ENCODE assay signal across 9 mouse cellular contexts in genomic region chr12:102730798-102731619, GRCm38 (mm10). TPM values are rescaled to one million over a fixed set of nuclear protein-coding genes. Genes with fewer than 3 reads are reported as not detected.
DNase-seq lines count a peak whose midpoint lies in the region; ATAC-seq and TF ChIP-seq lines count a peak whose summit lies in the region.
"Had no signal": no experiment of that assay in that cellular context is flagged by ENCODE, and none has a peak within 500 bp of the region (broad histone marks: within the 10 kb centered on the region; RNA-seq: fewer than 3 reads in every experiment).

No protein-coding gene starts in this region.

- DNase-seq in heart, postnatal 4 days, result no peak
- peak; percentile 55 for DNase-seq in adrenal gland, adult 8-10 months
- no peak for DNase-seq in liver, embryonic 14.5 days (ENCODE audit: low read depth in 3 of 3, low spot score in 3 of 3)
- no peak for DNase-seq in ovary, adult 18-20 months (ENCODE audit: low spot score)
- no peak for DNase-seq in gastrocnemius, postnatal 25 days
- no peak for DNase-seq in spleen, postnatal 10 days (ENCODE audit: low spot score in 2 of 2)

- no peak overlapping the region for H3K4me3 ChIP-seq in heart, embryonic 11.5 days (ENCODE audit: low read depth, low read length)
- H3K4me3 ChIP-seq in hindbrain, embryonic 12.5 days, result 0 out of 2 replicates have a peak overlapping the region, but pooled peaks have one; percentile 3
- no peak overlapping the region for H3K4me3 ChIP-seq in liver, embryonic 14.5 days (ENCODE audit: insufficient read depth in 1 of 2, low read depth in 2 of 2, low read length in 2 of 2)

- no peaks in the 10 kb centered on the region for H3K9me3 ChIP-seq in heart, embryonic 11.5 days (replicated peaks; ENCODE audit: control insufficient read depth, low read length)
- H3K9me3 ChIP-seq in hindbrain, embryonic 12.5 days (replicated peaks), result no peaks in the 10 kb centered on the region
- H3K9me3 ChIP-seq in liver, embryonic 14.5 days (ENCODE audit: control insufficient read depth, low read length), result no peaks in the 10 kb centered on the region

- no peak for TF ChIP-seq EP300 in liver, embryonic 14.5 days (IDR thresholded peaks at IDR 0.05; ENCODE audit: low read depth)

- 40% methylated on average over 16 of the region's 16 CpGs for WGBS in heart, embryonic 11.5 days (ENCODE audit: insufficient replicate concordance)
- WGBS in hindbrain, embryonic 12.5 days, result 27% methylated on average over 16 of the region's 16 CpGs
- 40% methylated on average over 16 of the region's 16 CpGs for WGBS in liver, embryonic 14.5 days (ENCODE audit: insufficient replicate concordance)

- no peaks in the 10 kb centered on the region for H3K27me3 ChIP-seq in heart, embryonic 11.5 days (ENCODE audit: control insufficient read depth, insufficient read depth, low read length)
- H3K27me3 ChIP-seq in hindbrain, embryonic 12.5 days, result no peaks in the 10 kb centered on the region
- H3K27me3 ChIP-seq in liver, embryonic 14.5 days (ENCODE audit: control insufficient read depth, insufficient read depth, low read length), result no peaks in the 10 kb centered on the region

- H3K4me1 ChIP-seq in heart, embryonic 11.5 days (ENCODE audit: control insufficient read depth, insufficient read depth, low read length), result peaks cover 13% of the 10 kb centered on the region
- H3K4me1 ChIP-seq in hindbrain, embryonic 12.5 days, result peaks cover 19% of the 10 kb centered on the region
- H3K4me1 ChIP-seq in liver, embryonic 14.5 days (replicated peaks; ENCODE audit: control insufficient read depth in 2 of 2, insufficient read depth in 2 of 2, low read length in 1 of 2), result peaks cover 11 to 23% of the 10 kb centered on the region in 2 experiments

- H3K36me3 ChIP-seq in heart, embryonic 11.5 days (ENCODE audit: control insufficient read depth, insufficient read depth, low read length), result no peaks in the 10 kb centered on the region
- no peaks in the 10 kb centered on the region for H3K36me3 ChIP-seq in hindbrain, embryonic 12.5 days
- no peaks in the 10 kb centered on the region for H3K36me3 ChIP-seq in liver, embryonic 14.5 days (replicated peaks; ENCODE audit: control insufficient read depth, insufficient read depth, low read depth)

- H3K9ac ChIP-seq in heart, embryonic 11.5 days (ENCODE audit: low read depth, low read length), result no peak overlapping the region
- peak overlapping the region; percentile 5; the same call in 1 of the 2 replicates for H3K9ac ChIP-seq in hindbrain, embryonic 12.5 days
- no peak overlapping the region for H3K9ac ChIP-seq in liver, embryonic 14.5 days (replicated peaks)

- no peak for ATAC-seq in heart, embryonic 11.5 days (replicated peaks; ENCODE audit: insufficient number of reproducible peaks, low FRiP score, low TSS enrichment)
- peak; percentile 70 for ATAC-seq in hindbrain, embryonic 12.5 days (ENCODE audit: low FRiP score)
- no peak; the same call in 1 of the 2 replicates for ATAC-seq in liver, embryonic 14.5 days (ENCODE audit: insufficient read depth)

- no peak for TF ChIP-seq CTCF in liver, embryonic 14.5 days (IDR thresholded peaks at IDR 0.05; ENCODE audit: low read depth)

- peak overlapping the region; percentile 55 for H3K4me2 ChIP-seq in heart, embryonic 11.5 days
- peak overlapping the region; percentile 48 for H3K4me2 ChIP-seq in hindbrain, embryonic 12.5 days (replicated peaks)
- H3K4me2 ChIP-seq in liver, embryonic 14.5 days (ENCODE audit: low read depth), result peak overlapping the region; percentile 50

- no peak overlapping the region for H3K27ac ChIP-seq in heart, embryonic 11.5 days (ENCODE audit: low read depth, low read length)
- peak overlapping the region; percentile 95 for H3K27ac ChIP-seq in hindbrain, embryonic 12.5 days
- no peak overlapping the region for H3K27ac ChIP-seq in liver, embryonic 14.5 days

RNA-seq across cellular contexts. Expression of gene Moap1, which starts 12.5 kb away (rescaled TPM):
- 21.1 and 23.7 TPM in 2 replicates for polyA plus RNA-seq in heart, embryonic 11.5 days (2014; fragmentation: Nextera tagmentation; extraction: Ambion mirVana)
- 10 to 100 TPM in 1 of 2 experiments, 1 to 10 TPM in 1; 8.2 to 11.4 TPM for total RNA-seq in heart, postnatal 4 days (2021)
- 10 to 100 TPM in 3 of 4 experiments, 1 to 10 TPM in 1; 8.2 to 13.6 (median 11.5) TPM for total RNA-seq in adrenal gland, adult 8-10 months (2022)
- polyA plus RNA-seq in hindbrain, embryonic 12.5 days (2016; fragmentation: Nextera tagmentation; extraction: Ambion mirVana), result 35.1 and 38.2 TPM in 2 replicates
- polyA plus RNA-seq in liver, embryonic 14.5 days (2012; rRNA removed), result 1.1 and 1.8 TPM in 2 replicates
- polyA plus RNA-seq in liver, embryonic 14.5 days (2014; fragmentation: Nextera tagmentation; extraction: Ambion mirVana), result 5.6 and 6.7 TPM in 2 replicates
- total RNA-seq in gastrocnemius, postnatal 25 days (2021), result 1 to 10 TPM; 3.7 to 4.6 TPM

RNA-seq across cellular contexts. Expression of gene Tmem251, which starts 12.6 kb away (rescaled TPM):
- 7.4 and 7.9 TPM in 2 replicates for polyA plus RNA-seq in heart, embryonic 11.5 days (2014; fragmentation: Nextera tagmentation; extraction: Ambion mirVana)
- 1 to 10 TPM; 5.7 to 6.0 TPM for total RNA-seq in heart, postnatal 4 days (2021)
- 1 to 10 TPM; 7.2 to 8.8 (median 7.7) TPM for total RNA-seq in adrenal gland, adult 8-10 months (2022)
- polyA plus RNA-seq in hindbrain, embryonic 12.5 days (2016; fragmentation: Nextera tagmentation; extraction: Ambion mirVana), result 10.8 and 11.7 TPM in 2 replicates
- 2.0 TPM in 2 replicates for polyA plus RNA-seq in liver, embryonic 14.5 days (2012; rRNA removed)
- polyA plus RNA-seq in liver, embryonic 14.5 days (2014; fragmentation: Nextera tagmentation; extraction: Ambion mirVana), result 6.6 and 6.7 TPM in 2 replicates
- 1 to 10 TPM; 1.8 to 2.9 TPM for total RNA-seq in gastrocnemius, postnatal 25 days (2021)

RNA-seq across cellular contexts. Expression of gene Itpk1, which starts 26.3 kb away (rescaled TPM):
- polyA plus RNA-seq in heart, embryonic 11.5 days (2014; fragmentation: Nextera tagmentation; extraction: Ambion mirVana), result 3.2 and 3.5 TPM in 2 replicates
- total RNA-seq in heart, postnatal 4 days (2021), result 1 to 10 TPM; 7.5 to 7.9 TPM
- total RNA-seq in adrenal gland, adult 8-10 months (2022), result 100 to 1,000 TPM in 2 of 4 experiments, 10 to 100 TPM in 2; 49.2 to 139 (median 86.7) TPM
- 16.6 and 17.1 TPM in 2 replicates for polyA plus RNA-seq in hindbrain, embryonic 12.5 days (2016; fragmentation: Nextera tagmentation; extraction: Ambion mirVana)
- 2.0 and 2.3 TPM in 2 replicates for polyA plus RNA-seq in liver, embryonic 14.5 days (2012; rRNA removed)
- 2.4 TPM in 2 replicates for polyA plus RNA-seq in liver, embryonic 14.5 days (2014; fragmentation: Nextera tagmentation; extraction: Ambion mirVana)
- 1 to 10 TPM; 5.2 to 6.5 TPM for total RNA-seq in gastrocnemius, postnatal 25 days (2021)

RNA-seq across cellular contexts. Expression of gene Gm28051, which starts 26.6 kb away (rescaled TPM):
- not detected in 2 replicates for polyA plus RNA-seq in heart, embryonic 11.5 days (2014; fragmentation: Nextera tagmentation; extraction: Ambion mirVana)
- total RNA-seq in heart, postnatal 4 days (2021), result not detected
- not detected for total RNA-seq in adrenal gland, adult 8-10 months (2022)
- polyA plus RNA-seq in hindbrain, embryonic 12.5 days (2016; fragmentation: Nextera tagmentation; extraction: Ambion mirVana), result not detected in 2 replicates
- polyA plus RNA-seq in liver, embryonic 14.5 days (2012; rRNA removed), result not detected in 2 replicates
- not detected in 2 replicates for polyA plus RNA-seq in liver, embryonic 14.5 days (2014; fragmentation: Nextera tagmentation; extraction: Ambion mirVana)
- not detected for total RNA-seq in gastrocnemius, postnatal 25 days (2021)
- total RNA-seq: liver, adult 2 months had no signal
- polyA plus RNA-seq: liver, adult 2 months had no signal

RNA-seq across cellular contexts. Expression of gene Gon7, which starts 26.6 kb away (rescaled TPM):
- 25.2 and 26.4 TPM in 2 replicates for polyA plus RNA-seq in heart, embryonic 11.5 days (2014; fragmentation: Nextera tagmentation; extraction: Ambion mirVana)
- total RNA-seq in heart, postnatal 4 days (2021), result 10 to 100 TPM; 13.0 to 13.5 TPM
- total RNA-seq in adrenal gland, adult 8-10 months (2022), result 10 to 100 TPM; 12.1 to 16.5 (median 14.6) TPM
- 40.1 and 44.5 TPM in 2 replicates for polyA plus RNA-seq in hindbrain, embryonic 12.5 days (2016; fragmentation: Nextera tagmentation; extraction: Ambion mirVana)
- 4.0 and 6.9 TPM in 2 replicates for polyA plus RNA-seq in liver, embryonic 14.5 days (2012; rRNA removed)
- polyA plus RNA-seq in liver, embryonic 14.5 days (2014; fragmentation: Nextera tagmentation; extraction: Ambion mirVana), result 9.3 and 10.8 TPM in 2 replicates
- total RNA-seq in gastrocnemius, postnatal 25 days (2021), result 10 to 100 TPM in 1 of 2 experiments, 1 to 10 TPM in 1; 6.5 to 10.1 TPM

Comparison
In these comparisons a context has a peak if more than half of its experiments do, and no peak if none do; other contexts are left out.
1. RNA of gene Itpk1, which starts 26.3 kb away (total RNA-seq): 49.2 to 139 TPM in adrenal gland, adult 8-10 months; 7.5 to 7.9 TPM in heart, postnatal 4 days and 5.2 to 6.5 TPM in gastrocnemius, postnatal 25 days; every median in the first group is over 4 times any median in the second.
2. Peak in every context shown above with its lines, with median percentiles within 50 percentile points of each other: H3K4me2 ChIP-seq.